Mouse (Mus musculus) megakaryocyte progenitor cell, adult 5-6 weeks (primary cell): ENCODE measurements around the gene Cnr2. TPM values are rescaled to one million over a fixed set of nuclear protein-coding genes. Genes with fewer than 3 reads are reported as not detected.

Experiments used
- ATAC-seq: replicated peaks from 2 replicates; pipeline ENCODE4 v1.8.0; 2016; ENCODE audit warnings: mild to moderate bottlenecking, moderate TSS enrichment, inconsistent platforms; ENCODE audit not compliant: poor library complexity
- total RNA-seq, 2 experiments: library from RNA; stranded (forward) in 1 of 2; stranded (reverse) in 1 of 2; fragments of 157-497, 149-512 nt in 1 of 2; fragments of 200-1000 nt in 1 of 2; gene quantifications; 2 replicates each; pipeline versions ENCODE4 v1.2.3 to v1.2.4; 2015 to 2017

The Cnr2 gene
- total RNA-seq (2015) (6.5 and 7.0 TPM in 2 replicates), total RNA-seq (2017) (5.2 and 6.7 TPM in 2 replicates)

- ATAC-seq, result peak; percentile 33
Observed at GRCm38 (mm10) chr4:135895071-135895571, at the start of gene Cnr2. Cnr2 (plus strand) TSS chr4:135895394.

GRCm38 (mm10) chr4:135847581-135847980 lies 47.6 kb upstream of the Cnr2 start:
- ATAC-seq, result no peak

DNA sequence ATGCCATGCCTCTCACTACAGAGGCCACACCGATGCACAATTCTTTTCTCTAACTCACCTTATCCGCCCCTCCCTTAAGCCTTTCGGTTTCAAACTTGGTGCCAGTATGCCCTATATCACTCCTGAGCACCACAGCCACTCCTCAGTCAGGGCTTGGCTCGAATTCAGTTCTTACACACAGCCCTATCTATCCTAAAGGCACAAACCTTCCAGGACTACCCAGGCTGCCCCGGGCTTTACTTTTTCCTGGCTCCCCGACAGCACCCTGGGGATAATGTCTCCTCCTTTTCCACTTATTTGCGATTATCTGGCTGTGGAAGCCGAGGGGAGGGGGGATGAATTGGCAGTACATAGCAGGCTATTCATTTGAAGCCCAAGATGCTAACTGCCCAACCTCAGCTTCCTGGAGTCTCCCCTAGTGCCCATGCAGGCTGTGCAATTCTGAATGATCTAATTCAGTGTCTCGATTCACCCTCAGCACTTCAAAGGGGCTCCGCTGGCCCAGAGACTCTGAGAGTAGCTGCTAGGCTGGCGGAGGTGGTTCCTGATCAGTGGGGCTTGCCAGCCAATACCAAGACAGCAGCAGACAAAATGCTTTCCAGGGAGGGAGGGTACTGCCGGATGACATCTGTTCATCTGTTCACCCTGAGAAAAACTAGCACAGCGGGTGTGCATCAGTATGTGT lies 44.6 kb upstream of the Cnr2 start:
- peak; percentile 77 for ATAC-seq

DNA sequence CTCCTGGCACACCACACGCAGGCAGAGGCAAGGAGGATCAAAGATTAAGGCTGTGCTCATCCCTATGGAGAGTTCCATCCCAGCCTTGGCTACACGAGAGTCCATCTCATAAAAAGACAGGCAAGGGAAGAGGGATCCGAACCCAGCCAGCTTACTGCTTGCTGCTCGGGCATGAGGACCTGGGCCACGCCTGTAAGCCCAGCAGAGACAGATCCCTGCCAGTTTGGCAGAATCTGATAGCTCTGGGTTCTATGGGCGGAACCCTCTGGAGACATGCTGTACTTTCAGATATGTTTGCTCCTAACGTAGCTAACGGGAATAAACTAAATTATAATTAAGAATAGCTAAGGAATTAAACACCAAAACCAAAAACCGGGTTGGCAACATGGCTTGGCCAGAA lies 43.3 kb upstream of the Cnr2 start:
- peak; percentile 33; the same call in 1 of the 2 replicates for ATAC-seq

GRCm38 (mm10) chr4:135853987-135854546 lies 41.1 kb upstream of the Cnr2 start:
- ATAC-seq, result no peak

- no peak for ATAC-seq
Observed at GRCm38 (mm10) chr4:135854630-135855029, 40.6 kb upstream of the Cnr2 start.

GRCm38 (mm10) chr4:135855080-135855479 lies 40.1 kb upstream of the Cnr2 start:
- ATAC-seq, result no peak

DNA sequence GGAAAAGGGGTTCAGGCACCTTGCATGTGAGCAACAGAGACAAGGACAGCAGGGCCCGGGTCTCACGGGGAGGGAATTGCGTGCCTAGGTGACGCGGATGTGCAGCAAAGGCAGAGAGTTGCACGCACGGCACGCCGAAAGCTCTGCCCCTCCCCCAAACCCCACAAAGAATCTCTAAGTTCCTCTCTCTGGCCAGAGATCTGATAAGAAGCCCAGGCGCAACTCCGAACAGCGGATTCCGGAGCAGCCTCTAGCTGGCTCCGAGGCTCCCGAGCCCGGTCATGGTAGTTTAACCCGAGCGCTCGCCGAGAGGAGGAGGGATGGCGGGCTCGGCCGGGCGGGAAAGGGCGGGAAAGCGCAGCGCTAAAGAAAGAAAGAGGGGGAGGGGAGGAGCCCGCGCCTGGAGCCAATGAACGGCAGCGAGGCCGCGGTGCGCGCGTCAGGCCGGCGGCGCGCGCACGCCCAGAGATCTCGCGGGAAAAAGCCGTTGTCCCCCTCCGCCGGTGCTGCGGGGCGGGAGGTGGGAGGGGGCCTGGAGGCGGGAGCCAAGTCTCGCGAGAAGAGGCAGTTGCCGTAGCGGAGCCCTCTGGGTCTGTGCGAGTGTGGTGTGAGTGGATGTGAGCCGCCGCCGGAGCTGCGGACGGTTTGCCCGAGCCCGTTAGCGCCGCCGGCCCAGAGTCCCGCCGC lies 39.5 kb upstream of the Cnr2 start, which contains the start of gene Srsf10:
Gene Srsf10 (plus strand): TSS at position 212 of the 687 bp plus-strand sequence.
- ATAC-seq, result peak; percentile 81

- ATAC-seq, result peak; percentile 4; the same call in 1 of the 2 replicates
Observed at GRCm38 (mm10) chr4:135856223-135857091, 38.7 kb upstream of the Cnr2 start.

DNA sequence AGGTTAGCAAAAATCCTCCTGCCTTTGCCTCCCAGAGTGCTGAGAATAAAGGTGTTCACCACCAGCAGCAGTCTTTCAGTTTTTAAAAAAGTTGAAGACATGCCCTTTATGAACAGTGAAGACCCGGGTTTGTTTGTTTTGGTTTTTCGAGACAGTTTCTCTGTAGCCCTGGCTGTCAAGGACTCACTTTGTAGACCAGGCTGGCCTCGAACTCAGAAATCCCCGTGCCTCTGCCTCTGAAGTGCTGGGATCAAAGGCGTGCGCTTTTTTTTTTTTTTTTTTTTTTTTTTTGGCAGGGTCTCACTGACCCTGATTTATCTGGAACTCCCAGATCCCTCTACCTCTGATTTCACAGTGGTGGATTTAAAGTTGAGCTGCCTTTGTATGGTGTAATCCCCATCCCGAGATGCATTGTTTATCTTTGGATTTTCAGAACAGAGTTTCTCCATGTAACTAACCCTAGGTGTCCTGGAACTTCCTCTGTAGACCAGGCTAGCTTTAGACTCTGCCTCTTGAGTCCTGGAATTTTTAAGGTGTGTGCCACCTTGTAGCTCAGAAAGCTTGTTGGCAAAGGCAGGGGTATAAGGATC lies 37.5 kb upstream of the Cnr2 start:
- ATAC-seq, result no peak

DNA sequence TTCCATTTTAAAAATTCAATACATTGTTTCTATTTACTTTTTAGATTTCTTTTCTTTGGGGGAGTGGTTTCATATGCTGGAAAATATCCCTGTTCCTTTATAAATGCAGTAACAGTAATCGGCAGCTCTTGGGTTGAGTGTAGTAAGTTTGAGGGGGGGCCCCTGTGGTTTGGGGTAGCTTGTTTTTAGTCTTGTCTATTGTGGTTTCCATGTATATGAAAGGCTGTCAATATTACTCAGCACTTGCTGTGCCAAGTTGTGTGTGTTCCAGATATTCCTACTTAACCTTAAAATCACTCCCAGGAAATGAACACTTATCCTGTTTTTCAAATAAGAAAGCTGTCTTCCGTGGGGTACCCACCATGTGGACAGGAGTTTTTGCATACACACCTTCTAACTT lies 26.2 kb upstream of the Cnr2 start:
- ATAC-seq, result no peak

- no peak for ATAC-seq
Observed at GRCm38 (mm10) chr4:135870227-135871023, 24.8 kb upstream of the Cnr2 start.

DNA sequence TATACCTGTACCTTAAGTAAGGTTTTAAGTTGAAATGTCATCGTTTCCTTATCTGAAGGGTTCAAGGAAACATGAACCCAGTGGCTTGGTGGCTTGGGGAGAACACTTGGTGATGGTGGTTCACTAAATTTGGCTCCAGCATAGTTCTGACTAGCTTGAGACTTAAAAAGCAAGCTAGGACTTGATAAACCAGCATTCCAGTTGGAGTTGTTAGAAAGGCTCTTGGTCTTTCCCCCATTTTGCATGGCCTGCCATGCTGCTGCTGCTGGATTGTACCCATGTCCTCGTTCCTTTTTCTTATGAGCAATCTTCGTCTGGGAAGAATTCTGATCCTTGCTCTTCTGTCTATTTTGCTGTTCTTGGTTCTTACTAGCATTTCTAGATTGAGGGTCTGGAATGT lies 23.2 kb upstream of the Cnr2 start:
- no peak for ATAC-seq

GRCm38 (mm10) chr4:135872589-135873391 lies 22.4 kb upstream of the Cnr2 start:
- no peak for ATAC-seq

GRCm38 (mm10) chr4:135873526-135874202 lies 21.5 kb upstream of the Cnr2 start, which contains the start of gene Pnrc2:
Pnrc2 (minus strand) TSS chr4:135873850.
- peak; percentile 64 for ATAC-seq

DNA sequence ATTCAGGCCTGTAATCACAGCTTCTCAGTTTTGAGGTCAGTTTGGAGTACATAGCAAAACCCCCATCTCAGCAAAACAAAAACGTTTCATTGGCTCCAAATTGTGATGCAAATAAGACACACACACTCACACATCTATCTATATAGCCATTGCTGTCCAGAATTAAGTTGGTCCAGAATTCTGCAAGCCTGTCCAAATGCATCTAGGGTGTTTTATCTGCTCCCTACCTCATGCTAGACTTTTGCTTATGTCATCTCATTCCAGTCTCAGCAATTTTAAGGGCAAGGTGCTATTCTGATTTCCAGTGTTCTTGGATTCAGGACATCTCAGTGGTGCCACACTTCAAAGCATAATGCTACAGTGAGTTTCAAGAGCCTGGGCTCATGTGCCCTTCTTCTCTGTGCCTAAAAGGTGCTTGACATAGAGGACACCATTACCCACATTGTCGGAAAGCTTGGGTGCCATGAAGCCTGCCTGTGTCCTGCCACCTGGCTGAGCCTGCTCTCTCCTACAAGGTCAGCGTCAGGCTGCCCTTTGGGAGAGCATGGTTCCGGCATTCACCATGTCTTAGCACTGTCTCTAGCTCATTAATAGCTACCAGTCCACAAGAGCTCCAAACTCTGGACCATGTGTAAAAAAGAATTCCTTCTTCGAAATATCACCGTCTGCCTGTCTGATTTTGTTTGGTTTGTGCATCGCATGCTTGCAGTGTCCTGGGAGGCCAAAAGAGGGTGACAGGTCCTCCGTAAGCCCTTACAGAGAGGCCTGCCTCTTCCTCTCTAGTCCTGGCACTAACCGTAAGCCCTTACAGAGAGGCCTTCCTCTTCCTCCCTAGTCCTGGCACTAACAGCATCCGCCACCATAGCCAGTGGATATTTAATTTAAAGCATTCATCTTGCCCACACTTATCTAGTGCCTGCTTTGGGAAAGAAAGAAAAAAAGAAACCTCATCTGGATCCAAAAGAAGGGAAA lies 20.3 kb upstream of the Cnr2 start:
- no peak for ATAC-seq

DNA sequence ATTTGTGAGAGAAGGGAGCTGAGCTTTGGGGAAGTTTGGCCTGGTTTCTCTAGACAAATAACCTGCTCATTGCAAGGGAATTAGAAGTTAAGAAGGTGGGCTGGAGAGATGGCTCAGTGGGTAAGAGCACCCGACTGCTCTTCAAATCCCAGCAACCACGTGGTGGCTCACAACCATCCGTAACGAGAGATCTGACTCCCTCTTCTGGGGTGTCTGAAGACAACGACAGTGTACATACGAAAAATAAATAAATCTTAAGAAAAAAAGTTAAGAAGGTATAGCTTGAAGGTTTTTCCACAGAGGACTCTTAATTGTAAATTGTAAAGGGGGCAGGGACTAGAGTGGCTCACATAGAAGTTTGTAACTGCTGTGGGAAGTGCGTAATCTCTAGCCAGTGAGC lies 19.6 kb upstream of the Cnr2 start:
- no peak for ATAC-seq
